Mouse (Mus musculus) kidney, embryonic 15.5 days (tissue): ENCODE results near the gene Ltbp1. TPM values are rescaled to one million over a fixed set of nuclear protein-coding genes. Genes with fewer than 3 reads are reported as not detected.

Experiments used
- ATAC-seq: fragments of 200-750 bp; cut with Nextera tagmentation; replicated peaks from 2 replicates; pipeline ENCODE4 v1.8.0; 2017; ENCODE audit warnings: moderate TSS enrichment; ENCODE audit not compliant: low FRiP score
- H3K27ac ChIP-seq: fragments of 300-500 bp; sonication (generic); 2 replicates; pipeline ENCODE4 v1.5.1; 2015; ENCODE audit warnings: mild to moderate bottlenecking, inconsistent platforms
- H3K27me3 ChIP-seq: fragments of 300-500 bp; sonication (generic); 2 replicates; pipeline ENCODE4 v1.6.1; 2015; ENCODE audit warnings: inconsistent platforms
- H3K36me3 ChIP-seq: fragments of 300-500 bp; sonication (generic); 2 replicates; pipeline ENCODE4 v1.6.1; 2015; ENCODE audit warnings: inconsistent platforms
- H3K4me1 ChIP-seq: fragments of 300-500 bp; sonication (generic); 2 replicates; pipeline ENCODE4 v1.6.1; 2015; ENCODE audit warnings: inconsistent platforms
- H3K4me2 ChIP-seq: fragments of 300-500 bp; sonication (generic); 2 replicates; pipeline ENCODE4 v1.6.1; 2015; ENCODE audit warnings: moderate library complexity, mild to moderate bottlenecking, inconsistent platforms
- H3K4me3 ChIP-seq: fragments of 300-500 bp; sonication (generic); replicated peaks from 2 replicates; pipeline ENCODE4 v1.5.1; 2015; ENCODE audit warnings: mild to moderate bottlenecking, inconsistent platforms
- H3K9ac ChIP-seq: fragments of 300-500 bp; sonication (generic); 2 replicates; pipeline ENCODE4 v1.6.1; 2015; ENCODE audit warnings: mild to moderate bottlenecking, inconsistent platforms
- H3K9me3 ChIP-seq: fragments of 300-500 bp; sonication (generic); replicated peaks from 2 replicates; pipeline ENCODE4 v1.6.1; 2016; ENCODE audit warnings: inconsistent platforms
- WGBS: fragments of 180-500 bp; shearing (Covaris S2); methylation state at CpG from one replicate; pipeline ENCODE4 v1.1.7; 2015; ENCODE audit warnings: mixed read lengths; 5-methylcytosine and 5-hydroxymethylcytosine counted together
- polyA plus RNA-seq: library from polyadenylated mRNA; unstranded; fragments of >200 nt; fragmentation: Nextera tagmentation; extraction: Ambion mirVana; gene quantifications from 2 replicates; pipeline ENCODE4 v1.2.1, GENCODE M21; 2015

Gene Ltbp1
- polyA plus RNA-seq, 1 experiment from 2014 or later: 40.9 TPM

GRCm38 (mm10) chr17:75360111-75360510, 354.7 kb downstream of the Ltbp1 start:
- Histone ChIP-seq H3K9me3 (no peaks in the 10 kb centered on the region), H3K4me1 (no peaks in the 10 kb centered on the region), H3K27me3 (no peaks in the 10 kb centered on the region), H3K9ac (no peak overlapping the region), H3K27ac (no peak overlapping the region), H3K36me3 (peaks cover 49% of the 10 kb centered on the region), H3K4me3 (no peak overlapping the region), H3K4me2 (no peak overlapping the region)
- WGBS: 95% methylated on average over 7 of the region's 7 CpGs
- ATAC-seq: no peak

- WGBS: 88% methylated on average over 6 of the region's 6 CpGs
- no peaks in the 10 kb centered on the region for H3K9me3 ChIP-seq
- no peak overlapping the region for H3K4me3 ChIP-seq
- no peak for ATAC-seq
- no peak overlapping the region for H3K4me2 ChIP-seq
- no peak overlapping the region for H3K27ac ChIP-seq
- H3K9ac ChIP-seq: no peak overlapping the region
- H3K4me1 ChIP-seq: no peaks in the 10 kb centered on the region
- H3K27me3 ChIP-seq: no peaks in the 10 kb centered on the region
- peaks cover 47% of the 10 kb centered on the region for H3K36me3 ChIP-seq
Measured at GRCm38 (mm10) chr17:75366332-75366731, 361.0 kb downstream of the Ltbp1 start.

DNA sequence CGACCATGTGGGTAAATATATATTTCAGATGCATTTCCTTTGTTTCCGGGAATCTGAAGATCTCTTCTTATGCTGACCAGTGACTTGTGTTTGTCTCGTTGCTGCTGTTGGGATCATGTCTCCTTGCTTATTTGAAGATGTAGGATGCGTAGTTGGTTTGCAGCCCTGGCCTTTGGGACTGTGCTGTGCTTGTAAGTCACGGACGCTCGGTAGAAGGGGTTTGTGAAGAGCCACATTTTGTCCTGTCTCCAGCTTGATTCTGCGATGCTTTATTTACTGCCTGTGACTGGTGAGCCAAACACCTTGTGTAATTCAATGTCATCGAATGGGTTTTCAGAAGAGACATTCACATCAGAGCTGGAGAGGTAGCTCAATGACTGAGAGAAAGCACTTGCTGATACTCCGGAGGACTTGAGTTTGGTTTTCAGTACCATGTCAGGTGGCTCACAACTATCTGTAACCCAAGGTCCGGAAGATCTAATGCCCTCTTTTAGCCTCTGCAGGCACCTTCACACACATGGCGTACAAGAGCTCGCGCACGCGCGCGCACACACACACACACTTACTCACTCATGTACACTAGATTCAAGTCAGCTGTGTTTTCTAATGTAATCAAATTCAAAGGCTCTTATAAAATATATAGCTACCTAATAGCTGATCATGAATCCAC, 362.3 kb downstream of the Ltbp1 start:
- WGBS: 95% methylated on average over 18 of the region's 18 CpGs
- Histone ChIP-seq H3K4me2 (no peak overlapping the region), H3K4me1 (no peaks in the 10 kb centered on the region), H3K27ac (no peak overlapping the region), H3K4me3 (no peak overlapping the region), H3K9ac (no peak overlapping the region), H3K9me3 (no peaks in the 10 kb centered on the region), H3K27me3 (no peaks in the 10 kb centered on the region), H3K36me3 (peaks cover 44% of the 10 kb centered on the region)
- ATAC-seq: no peak

- WGBS: 26% methylated on average over 5 of the region's 5 CpGs
- ATAC-seq: 0 out of 2 replicates have a peak, but pooled peaks have one; percentile 52
Measured at GRCm38 (mm10) chr17:75368580-75368979, 363.2 kb downstream of the Ltbp1 start.

DNA sequence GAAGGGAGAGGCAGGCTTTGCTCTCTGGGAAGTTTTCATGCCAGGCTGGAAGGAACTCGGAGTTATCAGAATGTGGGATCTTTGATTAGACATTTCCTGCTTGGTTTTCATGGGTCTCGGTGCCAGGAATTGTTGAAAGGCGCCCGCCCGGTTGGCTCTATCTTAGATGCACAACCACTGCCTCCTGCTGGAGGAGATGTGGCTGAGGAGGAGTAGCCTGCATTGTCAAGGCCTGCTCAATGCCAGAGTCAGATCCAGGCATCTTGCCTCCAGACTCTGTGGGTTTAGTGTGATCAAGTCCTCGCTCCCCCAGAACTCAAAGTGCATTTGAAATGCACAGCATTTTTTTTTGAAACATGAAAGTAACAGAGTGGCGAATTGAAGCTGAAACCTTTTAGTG, 364.0 kb downstream of the Ltbp1 start:
- H3K4me2 ChIP-seq: no peak overlapping the region
- no peak overlapping the region for H3K4me3 ChIP-seq
- ATAC-seq: no peak
- H3K9me3 ChIP-seq: no peaks in the 10 kb centered on the region
- 68% methylated on average over 7 of the region's 7 CpGs for WGBS
- H3K4me1 ChIP-seq: no peaks in the 10 kb centered on the region
- H3K27me3 ChIP-seq: no peaks in the 10 kb centered on the region
- H3K9ac ChIP-seq: no peak overlapping the region
- H3K36me3 ChIP-seq: peaks cover 28% of the 10 kb centered on the region
- 0 out of 2 replicates have a peak overlapping the region, but pooled peaks have one; percentile 3 for H3K27ac ChIP-seq

More at GRCm38 (mm10) chr17:75368580-75368979, 363.2 kb downstream of the Ltbp1 start:
- no peak overlapping the region for H3K9ac ChIP-seq
- no peaks in the 10 kb centered on the region for H3K27me3 ChIP-seq
- no peak overlapping the region for H3K4me2 ChIP-seq
- H3K9me3 ChIP-seq: no peaks in the 10 kb centered on the region
- no peaks in the 10 kb centered on the region for H3K4me1 ChIP-seq
- H3K27ac ChIP-seq: no peak overlapping the region
- peaks cover 36% of the 10 kb centered on the region for H3K36me3 ChIP-seq
- H3K4me3 ChIP-seq: no peak overlapping the region

DNA sequence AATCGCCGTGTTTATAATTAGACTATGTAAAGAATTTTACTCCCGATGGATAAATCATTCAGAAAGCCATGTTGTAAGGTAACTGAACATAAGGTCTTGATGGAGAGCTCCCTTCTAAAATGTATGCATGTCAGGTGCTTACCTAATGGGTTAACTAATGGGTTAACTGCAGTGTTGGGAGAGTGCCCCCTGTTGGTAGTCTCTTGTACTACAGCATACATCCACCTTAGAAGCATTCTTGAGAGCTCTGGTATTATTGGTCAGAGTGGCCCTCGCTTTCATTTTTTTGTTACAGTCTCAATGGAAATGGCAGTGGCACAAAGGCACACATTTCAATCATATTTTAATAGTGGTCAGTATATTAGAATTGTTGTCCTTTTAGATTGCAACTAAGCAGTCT, 364.8 kb downstream of the Ltbp1 start:
- WGBS: 92% methylated on average over 4 of the region's 4 CpGs
- no peak for ATAC-seq

GRCm38 (mm10) chr17:75371650-75372049, 366.3 kb downstream of the Ltbp1 start:
- Histone ChIP-seq H3K27me3 (no peaks in the 10 kb centered on the region), H3K27ac (no peak overlapping the region), H3K4me3 (no peak overlapping the region), H3K9ac (no peak overlapping the region), H3K9me3 (no peaks in the 10 kb centered on the region), H3K4me1 (no peaks in the 10 kb centered on the region), H3K4me2 (no peak overlapping the region), H3K36me3 (peaks cover 7% of the 10 kb centered on the region; the same call in 1 of the 2 replicates)
- WGBS: 73% methylated on average over 11 of the region's 11 CpGs
- no peak for ATAC-seq

More for the DNA sequence above, 364.8 kb downstream of the Ltbp1 start:
- Histone ChIP-seq H3K4me1 (no peaks in the 10 kb centered on the region), H3K27ac (no peak overlapping the region), H3K27me3 (no peaks in the 10 kb centered on the region), H3K36me3 (peaks cover 21% of the 10 kb centered on the region), H3K4me2 (no peak overlapping the region), H3K9me3 (no peaks in the 10 kb centered on the region), H3K9ac (no peak overlapping the region), H3K4me3 (no peak overlapping the region)

GRCm38 (mm10) chr17:75372371-75372770, 367.0 kb downstream of the Ltbp1 start:
- no peaks in the 10 kb centered on the region for H3K27me3 ChIP-seq
- no peak overlapping the region for H3K27ac ChIP-seq
- H3K4me3 ChIP-seq: no peak overlapping the region
- peaks cover 7% of the 10 kb centered on the region; the same call in 1 of the 2 replicates for H3K36me3 ChIP-seq
- H3K9ac ChIP-seq: no peak overlapping the region
- ATAC-seq: no peak
- H3K9me3 ChIP-seq: no peaks in the 10 kb centered on the region
- no peaks in the 10 kb centered on the region for H3K4me1 ChIP-seq
- H3K4me2 ChIP-seq: no peak overlapping the region
- 64% methylated on average over 3 of the region's 3 CpGs for WGBS

DNA sequence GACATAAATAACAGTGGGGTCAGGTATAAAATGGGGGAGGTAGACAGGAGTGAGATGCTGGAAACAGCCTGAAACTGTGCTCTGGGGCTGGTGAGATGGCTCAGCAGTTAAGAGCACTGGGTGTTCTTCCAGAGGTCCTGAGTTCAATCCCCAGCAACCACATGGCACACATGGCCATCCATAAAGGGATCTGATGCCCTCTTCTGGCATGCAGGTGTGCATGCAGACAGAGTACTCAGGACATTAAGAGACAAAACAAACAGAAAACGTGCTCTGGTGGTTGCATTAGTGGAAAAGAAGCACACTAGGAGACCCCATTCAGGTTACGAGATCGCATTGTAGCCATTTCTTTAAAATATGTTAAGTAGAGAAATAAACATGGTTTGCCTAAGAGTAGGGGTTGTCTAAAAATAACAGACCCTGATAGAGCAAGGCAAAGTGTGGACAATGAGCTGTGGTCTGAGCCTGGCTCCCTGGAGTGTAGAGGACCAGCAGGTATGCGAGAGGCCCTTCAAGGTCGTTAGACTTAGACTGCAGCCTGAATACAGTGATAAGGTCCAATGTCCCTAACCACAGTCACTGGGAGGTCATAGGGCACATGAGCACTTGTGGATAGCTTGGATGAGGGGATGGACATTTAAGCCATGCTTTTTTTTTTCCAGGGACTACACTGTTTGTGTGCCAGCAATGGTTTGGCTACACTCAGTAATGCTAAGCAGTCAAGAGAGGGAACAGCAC, 369.1 kb downstream of the Ltbp1 start:
- no peaks in the 10 kb centered on the region for H3K27me3 ChIP-seq
- ATAC-seq: no peak
- H3K9ac ChIP-seq: no peak overlapping the region
- no peak overlapping the region for H3K27ac ChIP-seq
- no peak overlapping the region for H3K4me2 ChIP-seq
- no peaks in the 10 kb centered on the region for H3K4me1 ChIP-seq
- no peak overlapping the region for H3K4me3 ChIP-seq
- H3K36me3 ChIP-seq: 0 out of 2 replicates have a peak, but pooled peaks cover 7% of the 10 kb centered on the region
- H3K9me3 ChIP-seq: no peaks in the 10 kb centered on the region
- WGBS: 80% methylated on average over 5 of the region's 5 CpGs

DNA sequence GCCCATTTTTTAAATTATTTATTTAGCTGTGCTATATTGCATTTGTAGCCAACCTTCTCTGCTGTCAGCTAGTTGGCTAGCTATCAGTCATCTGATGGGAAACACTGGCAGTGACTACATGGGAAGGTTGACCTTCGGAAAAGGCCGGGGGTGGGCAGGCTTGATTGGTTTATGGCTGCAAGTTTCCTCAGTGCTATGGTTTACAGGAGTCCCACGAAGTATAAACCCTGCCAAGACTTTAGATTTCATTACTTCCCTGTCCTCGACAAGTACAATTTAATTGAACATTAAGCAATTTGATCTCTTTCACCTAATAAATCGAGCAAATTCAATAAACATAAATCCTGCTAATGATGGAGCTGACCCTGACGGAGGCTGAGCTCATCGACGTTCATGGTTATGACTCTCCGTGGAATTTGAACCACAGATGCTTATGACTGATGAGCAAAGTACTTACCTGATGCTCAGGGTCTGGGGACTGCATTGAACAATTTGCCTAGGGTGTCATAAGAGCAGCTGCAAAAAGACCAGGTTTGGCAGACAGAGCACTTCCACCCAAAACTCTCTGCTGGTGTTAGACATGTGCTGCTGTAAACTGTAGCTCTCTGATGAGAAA, 373.0 kb downstream of the Ltbp1 start:
- 42% methylated on average over 9 of the region's 9 CpGs for WGBS
- Histone ChIP-seq H3K9me3 (no peaks in the 10 kb centered on the region), H3K27me3 (no peaks in the 10 kb centered on the region), H3K27ac (no peak overlapping the region), H3K4me3 (no peak overlapping the region), H3K4me1 (no peaks in the 10 kb centered on the region), H3K4me2 (no peak overlapping the region), H3K9ac (no peak overlapping the region), H3K36me3 (0 out of 2 replicates have a peak, but pooled peaks cover 3% of the 10 kb centered on the region)
- no peak for ATAC-seq

DNA sequence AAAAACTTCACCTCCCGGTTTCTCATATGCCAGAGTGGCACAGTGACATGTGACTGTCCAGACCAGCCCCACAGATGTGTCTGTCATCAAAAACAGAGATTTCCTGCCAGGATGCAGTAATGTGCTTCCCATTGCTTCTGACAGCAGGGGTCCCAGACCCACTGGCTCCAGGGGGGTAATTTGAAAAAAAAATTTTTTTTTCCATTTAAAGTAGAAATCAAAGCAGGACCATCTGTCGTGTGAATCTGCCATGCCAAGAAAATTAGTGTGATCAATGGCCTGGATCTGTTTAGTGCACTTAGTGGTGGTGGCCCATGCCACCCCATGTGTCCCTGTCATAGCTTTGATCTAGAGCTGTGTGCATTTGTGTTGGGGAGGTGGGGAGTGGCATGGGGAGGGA, 374.8 kb downstream of the Ltbp1 start:
- ATAC-seq: no peak
- Histone ChIP-seq H3K27ac (no peak overlapping the region), H3K9ac (no peak overlapping the region), H3K9me3 (no peaks in the 10 kb centered on the region), H3K27me3 (no peaks in the 10 kb centered on the region), H3K4me1 (no peaks in the 10 kb centered on the region), H3K4me3 (no peak overlapping the region), H3K4me2 (no peak overlapping the region), H3K36me3 (0 out of 2 replicates have a peak, but pooled peaks cover 7% of the 10 kb centered on the region)
- 41% methylated on average over 2 of the region's 2 CpGs for WGBS

DNA sequence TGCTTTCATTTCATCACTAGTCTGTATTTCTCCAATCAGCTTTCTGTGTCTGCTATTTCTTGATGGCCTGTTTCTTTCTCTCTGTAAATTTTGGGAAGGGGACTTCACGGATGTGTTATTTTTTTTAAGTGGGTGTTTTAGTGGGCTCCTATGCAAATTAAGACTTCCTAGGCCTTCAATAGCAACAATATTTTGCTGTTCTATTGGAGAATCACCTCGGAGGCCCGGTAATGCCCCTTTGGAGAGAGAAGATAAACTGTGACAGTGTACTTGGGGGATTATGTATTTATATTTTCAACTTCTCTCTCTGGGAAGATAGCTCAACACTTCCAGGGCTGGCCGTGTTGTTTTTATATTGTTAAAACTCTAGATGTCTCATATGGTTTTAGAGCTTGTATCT, 383.0 kb downstream of the Ltbp1 start:
- no peak for ATAC-seq
- H3K9me3 ChIP-seq: no peaks in the 10 kb centered on the region
- H3K4me1 ChIP-seq: no peaks in the 10 kb centered on the region
- H3K4me3 ChIP-seq: no peak overlapping the region
- H3K36me3 ChIP-seq: peaks cover 35% of the 10 kb centered on the region
- H3K9ac ChIP-seq: no peak overlapping the region
- no peaks in the 10 kb centered on the region for H3K27me3 ChIP-seq
- WGBS: 80% methylated on average over 4 of the region's 4 CpGs
- no peak overlapping the region for H3K4me2 ChIP-seq
- no peak overlapping the region for H3K27ac ChIP-seq
